Mouse (Mus musculus) heart, adult 2 months (tissue): Measurements from ENCODE around the gene D230025D16Rik.
"Not testable (repeated sequence)": the region's sequence is repeated elsewhere in the genome, so short reads cannot be mapped to it uniquely, and the experiment has no call there.

ENCODE experiments used
- CTCF ChIP-seq: fragments of 200-600 bp; IDR thresholded peaks from 2 replicates; pipeline ENCODE4 v1.8.1; 2022; ENCODE audit warnings: antibody characterized with exemption, mild to moderate bottlenecking, moderate library complexity
- EP300 ChIP-seq: fragments of 200-500 bp; IDR thresholded peaks from 2 replicates; pipeline ENCODE4 v1.6.1; 2011; ENCODE audit warnings: low read depth, low read length, control low read depth; ENCODE audit not compliant: insufficient read depth

DNA sequence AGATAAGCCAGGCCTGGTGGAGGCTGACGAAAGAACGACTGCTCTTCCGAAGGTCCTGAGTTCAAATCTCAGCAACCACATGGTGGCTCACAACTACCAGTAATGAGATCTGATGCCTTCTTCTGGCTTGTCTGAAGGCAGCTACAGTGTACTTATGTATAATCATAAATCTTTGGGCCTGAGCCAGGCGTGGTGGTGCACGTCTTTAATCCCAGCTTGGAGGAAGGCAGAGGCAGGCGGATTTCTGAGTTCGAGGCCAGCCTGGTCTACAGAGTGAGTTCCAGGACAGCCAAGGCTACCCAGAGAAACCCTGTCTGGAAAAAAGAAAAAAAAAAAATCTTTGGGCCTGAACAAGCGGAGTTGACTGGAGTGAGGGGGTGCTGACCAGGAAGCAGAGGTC is 66.4 kb downstream of the D230025D16Rik start:
- not testable (repeated sequence) for TF ChIP-seq CTCF, EP300
